Mouse (Mus musculus): Measurements from ENCODE around the gene Stard8. TPM values are rescaled to one million over a fixed set of nuclear protein-coding genes. Genes with fewer than 3 reads are reported as not detected.

Gene Stard8
- total RNA-seq, 1 experiment from 2014 or later, result 8.0 TPM

GRCm38 (mm10) chrX:99043275-99043674 lies 40.2 kb downstream of the Stard8 start:
- ATAC-seq (replicated peaks; ENCODE audit: insufficient number of reproducible peaks, low FRiP score, low TSS enrichment, poor library complexity, severe bottlenecking), result no peak

GRCm38 (mm10) chrX:99043739-99044138 lies 40.7 kb downstream of the Stard8 start:
- ATAC-seq (replicated peaks; ENCODE audit: insufficient number of reproducible peaks, low FRiP score, low TSS enrichment, poor library complexity, severe bottlenecking), result no peak

- ATAC-seq (replicated peaks; ENCODE audit: insufficient number of reproducible peaks, low FRiP score, low TSS enrichment, poor library complexity, severe bottlenecking), result no peak
These were observed 42.3 kb downstream of the Stard8 start for GRCm38 (mm10) chrX:99045315-99045714.

GRCm38 (mm10) chrX:99046360-99047055 lies 43.5 kb downstream of the Stard8 start:
- no peak for ATAC-seq (replicated peaks; ENCODE audit: insufficient number of reproducible peaks, low FRiP score, low TSS enrichment, poor library complexity, severe bottlenecking)

- no peak for ATAC-seq (replicated peaks; ENCODE audit: insufficient number of reproducible peaks, low FRiP score, low TSS enrichment, poor library complexity, severe bottlenecking)
These were observed 45.1 kb downstream of the Stard8 start for GRCm38 (mm10) chrX:99048111-99048510.

- ATAC-seq (replicated peaks; ENCODE audit: insufficient number of reproducible peaks, low FRiP score, low TSS enrichment, poor library complexity, severe bottlenecking), result peak; percentile 80
These were observed 46.2 kb downstream of the Stard8 start for GRCm38 (mm10) chrX:99049247-99049646.

- ATAC-seq (replicated peaks; ENCODE audit: insufficient number of reproducible peaks, low FRiP score, low TSS enrichment, poor library complexity, severe bottlenecking), result no peak
These were observed 47.9 kb downstream of the Stard8 start for GRCm38 (mm10) chrX:99050736-99051481.

- ATAC-seq (replicated peaks; ENCODE audit: insufficient number of reproducible peaks, low FRiP score, low TSS enrichment, poor library complexity, severe bottlenecking), result no peak
These were observed 49.2 kb downstream of the Stard8 start for GRCm38 (mm10) chrX:99052255-99052654.

- ATAC-seq (replicated peaks; ENCODE audit: insufficient number of reproducible peaks, low FRiP score, low TSS enrichment, poor library complexity, severe bottlenecking), result no peak
These were observed 51.5 kb downstream of the Stard8 start for GRCm38 (mm10) chrX:99054512-99054911.

- no peak for ATAC-seq (replicated peaks; ENCODE audit: insufficient number of reproducible peaks, low FRiP score, low TSS enrichment, poor library complexity, severe bottlenecking)
These were observed 54.9 kb downstream of the Stard8 start for GRCm38 (mm10) chrX:99057772-99058440.

GRCm38 (mm10) chrX:99059119-99059518 lies 56.1 kb downstream of the Stard8 start:
- no peak for ATAC-seq (replicated peaks; ENCODE audit: insufficient number of reproducible peaks, low FRiP score, low TSS enrichment, poor library complexity, severe bottlenecking)

- no peak for ATAC-seq (replicated peaks; ENCODE audit: insufficient number of reproducible peaks, low FRiP score, low TSS enrichment, poor library complexity, severe bottlenecking)
These were observed 62.5 kb downstream of the Stard8 start for GRCm38 (mm10) chrX:99065582-99065981.

- no peak for ATAC-seq (replicated peaks; ENCODE audit: insufficient number of reproducible peaks, low FRiP score, low TSS enrichment, poor library complexity, severe bottlenecking)
These were observed 63.5 kb downstream of the Stard8 start for GRCm38 (mm10) chrX:99066550-99066949.

- ATAC-seq (replicated peaks; ENCODE audit: insufficient number of reproducible peaks, low FRiP score, low TSS enrichment, poor library complexity, severe bottlenecking), result no peak
These were observed 64.2 kb downstream of the Stard8 start for GRCm38 (mm10) chrX:99067232-99067631.

GRCm38 (mm10) chrX:99067671-99068151 lies 64.7 kb downstream of the Stard8 start:
- ATAC-seq (replicated peaks; ENCODE audit: insufficient number of reproducible peaks, low FRiP score, low TSS enrichment, poor library complexity, severe bottlenecking), result no peak

- ATAC-seq (replicated peaks; ENCODE audit: insufficient number of reproducible peaks, low FRiP score, low TSS enrichment, poor library complexity, severe bottlenecking), result no peak
These were observed 68.1 kb downstream of the Stard8 start for GRCm38 (mm10) chrX:99071188-99071587.

GRCm38 (mm10) chrX:99072596-99072995 lies 69.5 kb downstream of the Stard8 start:
- no peak for ATAC-seq (replicated peaks; ENCODE audit: insufficient number of reproducible peaks, low FRiP score, low TSS enrichment, poor library complexity, severe bottlenecking)

GRCm38 (mm10) chrX:99075111-99075510 lies 72.1 kb downstream of the Stard8 start:
- ATAC-seq (replicated peaks; ENCODE audit: insufficient number of reproducible peaks, low FRiP score, low TSS enrichment, poor library complexity, severe bottlenecking), result no peak

- no peak for ATAC-seq (replicated peaks; ENCODE audit: insufficient number of reproducible peaks, low FRiP score, low TSS enrichment, poor library complexity, severe bottlenecking)
These were observed 73.4 kb downstream of the Stard8 start for GRCm38 (mm10) chrX:99076460-99076859.

All from monocyte, adult 5-6 weeks (primary cell).